Mouse (Mus musculus): ENCODE data around the gene Olfr92. TPM values are rescaled to one million over a fixed set of nuclear protein-coding genes. Genes with fewer than 3 reads are reported as not detected.

Gene Olfr92
- polyA plus RNA-seq, 1 experiment = not detected

- TF ChIP-seq CTCF (IDR thresholded peaks at IDR 0.05; ENCODE audit: borderline replicate concordance, extremely low read depth, insufficient read depth, insufficient read length) (no peak), POLR2A (IDR thresholded peaks at IDR 0.05; ENCODE audit: borderline replicate concordance, extremely low read depth, insufficient read depth, insufficient read length, poor library complexity, severe bottlenecking) (no peak)
- DNase-seq (ENCODE audit: low read depth) = no peak
Measured at GRCm38 (mm10) chr17:37061435-37061834, 58.5 kb downstream of the Olfr92 start.

Other genes starting within 250 kb of the Olfr92 start
- 0.08 TPM in 1 of 2 replicates, not detected in the other for gene Trim40, start 230.0 kb downstream of the Olfr92 start, polyA plus RNA-seq (2012; rRNA removed)
- not detected in 2 replicates for gene Trim31, start 222.0 kb downstream of the Olfr92 start, polyA plus RNA-seq (2012; rRNA removed)
- gene Rnf39, start 177.2 kb downstream of the Olfr92 start, polyA plus RNA-seq (2012; rRNA removed) = 0.18 and 0.19 TPM in 2 replicates
- gene Ppp1r11, start 168.3 kb downstream of the Olfr92 start, polyA plus RNA-seq (2012; rRNA removed) = 143 and 150 TPM in 2 replicates
- 41.8 and 55.2 TPM in 2 replicates for gene Znrd1, start 161.5 kb downstream of the Olfr92 start, polyA plus RNA-seq (2012; rRNA removed)
- 3.5 TPM in 2 replicates for gene Znrd1as, start 161.5 kb downstream of the Olfr92 start, polyA plus RNA-seq (2012; rRNA removed)
- 1.5 and 1.6 TPM in 2 replicates for gene 2410137M14Rik, start 138.9 kb downstream of the Olfr92 start, polyA plus RNA-seq (2012; rRNA removed)
- 13.4 and 16.0 TPM in 2 replicates for gene H2-M5, start 130.6 kb downstream of the Olfr92 start, polyA plus RNA-seq (2012; rRNA removed)
- 352 and 386 TPM in 2 replicates for gene Zfp57, start 118.9 kb downstream of the Olfr92 start, polyA plus RNA-seq (2012; rRNA removed)
- not detected in 2 replicates for gene Mog, start 96.7 kb downstream of the Olfr92 start, polyA plus RNA-seq (2012; rRNA removed)
- gene Gabbr1, start 74.1 kb downstream of the Olfr92 start, polyA plus RNA-seq (2012; rRNA removed) = 238 and 282 TPM in 2 replicates
- gene Olfr90, start 31.6 kb downstream of the Olfr92 start, polyA plus RNA-seq (2012; rRNA removed) = not detected in 2 replicates
- gene Olfr91, start 21.8 kb downstream of the Olfr92 start, polyA plus RNA-seq (2012; rRNA removed) = not detected in 2 replicates
- not detected in 2 replicates for gene Olfr93, start 41.4 kb upstream of the Olfr92 start, polyA plus RNA-seq (2012; rRNA removed)
- gene Ubd, start 73.8 kb upstream of the Olfr92 start, polyA plus RNA-seq (2012; rRNA removed) = not detected in 2 replicates
- gene Olfr94, start 80.9 kb upstream of the Olfr92 start, polyA plus RNA-seq (2012; rRNA removed) = not detected in 2 replicates
- 0.03 and 0.05 TPM in 2 replicates for gene Olfr95, start 93.0 kb upstream of the Olfr92 start, polyA plus RNA-seq (2012; rRNA removed)
- not detected in 2 replicates for gene Olfr96, start 100.1 kb upstream of the Olfr92 start, polyA plus RNA-seq (2012; rRNA removed)
- gene Olfr97, start 117.2 kb upstream of the Olfr92 start, polyA plus RNA-seq (2012; rRNA removed) = not detected in 2 replicates
- not detected in 2 replicates for gene Olfr98, start 143.7 kb upstream of the Olfr92 start, polyA plus RNA-seq (2012; rRNA removed)
- gene H2-M3, start 150.1 kb upstream of the Olfr92 start, polyA plus RNA-seq (2012; rRNA removed) = 0.42 and 0.68 TPM in 2 replicates
- not detected in 2 replicates for gene Olfr99, start 163.4 kb upstream of the Olfr92 start, polyA plus RNA-seq (2012; rRNA removed)
- gene Olfr101, start 184.2 kb upstream of the Olfr92 start, polyA plus RNA-seq (2012; rRNA removed) = not detected in 2 replicates
- not detected in 2 replicates for gene Olfr102, start 197.0 kb upstream of the Olfr92 start, polyA plus RNA-seq (2012; rRNA removed)
- gene Olfr103, start 219.6 kb upstream of the Olfr92 start, polyA plus RNA-seq (2012; rRNA removed) = not detected in 2 replicates
- not detected in 2 replicates for gene Olfr104-ps, start 239.5 kb upstream of the Olfr92 start, polyA plus RNA-seq (2012; rRNA removed)